Mouse (Mus musculus) monocyte, adult 2 months (primary cell): ENCODE measurements at regions not wholly inside any gene's neighbourhood (a gene's known extent, or its start where the extent isn't known, plus 50 kb on each side); places are given as distances from the start of the nearest gene placed in this dataset.

Experiments
- DNase-seq, 2 experiments: peaks; one replicate each; pipeline ENCODE4 v3.0.0; 2022; ENCODE audit warnings: low spot score in 2 of 2, low read depth in 1 of 2

GRCm38 (mm10) chr4:55648376-55648775 lies 116.1 kb upstream of the Klf4 start:
- no peak for DNase-seq

- DNase-seq: no peak
These were observed 113.2 kb upstream of the Klf4 start for GRCm38 (mm10) chr4:55645432-55645831.

GRCm38 (mm10) chr4:55644895-55645294 lies 112.6 kb upstream of the Klf4 start:
- no peak for DNase-seq

- no peak for DNase-seq
These were observed 102.8 kb upstream of the Klf4 start for GRCm38 (mm10) chr4:55634946-55635511.

- no peak for DNase-seq
These were observed 98.9 kb upstream of the Klf4 start for GRCm38 (mm10) chr4:55631157-55631556.

- peak in 1 of 2 experiments; percentile 29 for DNase-seq
These were observed 97.9 kb upstream of the Klf4 start for GRCm38 (mm10) chr4:55630215-55630614.

GRCm38 (mm10) chr4:55624779-55625178 lies 92.5 kb upstream of the Klf4 start:
- no peak for DNase-seq

- DNase-seq: peak; percentile 81 to 91
These were observed 91.0 kb upstream of the Klf4 start for GRCm38 (mm10) chr4:55623151-55623760.

- DNase-seq: no peak
These were observed 90.4 kb upstream of the Klf4 start for GRCm38 (mm10) chr4:55622651-55623050.

- no peak for DNase-seq
These were observed 87.6 kb upstream of the Klf4 start for GRCm38 (mm10) chr4:55619891-55620290.

GRCm38 (mm10) chr4:55615808-55616207 lies 83.5 kb upstream of the Klf4 start:
- no peak for DNase-seq

- DNase-seq: no peak
These were observed 81.3 kb upstream of the Klf4 start for GRCm38 (mm10) chr4:55613523-55613922.

GRCm38 (mm10) chr4:55610998-55611397 lies 78.7 kb upstream of the Klf4 start:
- no peak for DNase-seq

GRCm38 (mm10) chr4:55609214-55609613 lies 76.9 kb upstream of the Klf4 start:
- DNase-seq: no peak

GRCm38 (mm10) chr4:55605541-55605940 lies 73.3 kb upstream of the Klf4 start:
- DNase-seq: no peak

GRCm38 (mm10) chr4:55604915-55605314 lies 72.6 kb upstream of the Klf4 start:
- DNase-seq: no peak

GRCm38 (mm10) chr4:55603821-55604435 lies 71.7 kb upstream of the Klf4 start:
- no peak for DNase-seq

GRCm38 (mm10) chr4:55595203-55595602 lies 62.9 kb upstream of the Klf4 start:
- DNase-seq: no peak

GRCm38 (mm10) chr4:55594699-55595098 lies 62.4 kb upstream of the Klf4 start:
- DNase-seq: no peak

- no peak for DNase-seq
These were observed 60.9 kb upstream of the Klf4 start for GRCm38 (mm10) chr4:55593132-55593531.

GRCm38 (mm10) chr4:55586212-55586611 lies 53.9 kb upstream of the Klf4 start:
- no peak for DNase-seq

- DNase-seq: no peak
These were observed 51.3 kb upstream of the Klf4 start for GRCm38 (mm10) chr4:55583589-55583988.
